Mouse (Mus musculus) lung, embryonic 15.5 days (tissue): ENCODE measurements around the gene Adamts7. TPM values are rescaled to one million over a fixed set of nuclear protein-coding genes. Genes with fewer than 3 reads are reported as not detected.

Experiments used
- ATAC-seq: fragments of 200-750 bp; cut with Nextera tagmentation; 2 replicates; pipeline ENCODE4 v1.8.0; 2017; ENCODE audit warnings: moderate number of reproducible peaks, borderline replicate concordance; ENCODE audit not compliant: low FRiP score, low TSS enrichment; ENCODE audit errors: extremely low read depth
- H3K27ac ChIP-seq: fragments of 300-500 bp; sonication (generic); 2 replicates; pipeline ENCODE4 v1.5.1; 2015; ENCODE audit warnings: moderate library complexity, mild to moderate bottlenecking, inconsistent platforms
- H3K27me3 ChIP-seq: fragments of 300-500 bp; sonication (generic); 2 replicates; pipeline ENCODE4 v1.6.1; 2015; ENCODE audit warnings: inconsistent platforms
- H3K36me3 ChIP-seq: fragments of 300-500 bp; sonication (generic); 2 replicates; pipeline ENCODE4 v1.6.1; 2015; ENCODE audit warnings: inconsistent platforms
- H3K4me1 ChIP-seq: fragments of 300-500 bp; sonication (generic); 2 replicates; pipeline ENCODE4 v1.6.1; 2015; ENCODE audit warnings: inconsistent platforms
- H3K4me2 ChIP-seq: fragments of 300-500 bp; sonication (generic); 2 replicates; pipeline ENCODE4 v1.6.1; 2015; ENCODE audit warnings: inconsistent platforms, mild to moderate bottlenecking, moderate library complexity
- H3K4me3 ChIP-seq: fragments of 300-500 bp; sonication (generic); 2 replicates; pipeline ENCODE4 v1.5.1; 2015; ENCODE audit warnings: mild to moderate bottlenecking, inconsistent platforms
- H3K9ac ChIP-seq: fragments of 300-500 bp; sonication (generic); 2 replicates; pipeline ENCODE4 v1.6.1; 2015; ENCODE audit warnings: inconsistent platforms
- H3K9me3 ChIP-seq: fragments of 300-500 bp; sonication (generic); 2 replicates; pipeline ENCODE4 v1.6.1; 2016; ENCODE audit warnings: inconsistent platforms
- WGBS: fragments of 180-500 bp; shearing (Covaris S2); methylation state at CpG from one replicate; pipeline ENCODE4 v1.1.7; 2015; 5-methylcytosine and 5-hydroxymethylcytosine counted together
- polyA plus RNA-seq: library from polyadenylated mRNA; unstranded; fragments of >200 nt; fragmentation: Nextera tagmentation; extraction: Ambion mirVana; gene quantifications from 2 replicates; pipeline ENCODE4 v1.2.1, GENCODE M21; 2015

The Adamts7 gene
- polyA plus RNA-seq, 1 experiment from 2014 or later: 20.9 TPM

- Histone ChIP-seq H3K9me3 (no peaks in the 10 kb centered on the region), H3K4me3 (no peak overlapping the region), H3K27ac (peak overlapping the region; percentile 79; the same call in 1 of the 2 replicates), H3K27me3 (no peaks in the 10 kb centered on the region), H3K4me1 (peaks cover 41% of the 10 kb centered on the region), H3K9ac (no peak overlapping the region), H3K36me3 (peaks cover 14% of the 10 kb centered on the region), H3K4me2 (no peak overlapping the region; the same call in 1 of the 2 replicates)
- WGBS: 26% methylated on average over 8 of the region's 8 CpGs
- ATAC-seq: peak; percentile 24
Measured at GRCm38 (mm10) chr9:90184116-90184515, 21.2 kb downstream of the Adamts7 start.

DNA sequence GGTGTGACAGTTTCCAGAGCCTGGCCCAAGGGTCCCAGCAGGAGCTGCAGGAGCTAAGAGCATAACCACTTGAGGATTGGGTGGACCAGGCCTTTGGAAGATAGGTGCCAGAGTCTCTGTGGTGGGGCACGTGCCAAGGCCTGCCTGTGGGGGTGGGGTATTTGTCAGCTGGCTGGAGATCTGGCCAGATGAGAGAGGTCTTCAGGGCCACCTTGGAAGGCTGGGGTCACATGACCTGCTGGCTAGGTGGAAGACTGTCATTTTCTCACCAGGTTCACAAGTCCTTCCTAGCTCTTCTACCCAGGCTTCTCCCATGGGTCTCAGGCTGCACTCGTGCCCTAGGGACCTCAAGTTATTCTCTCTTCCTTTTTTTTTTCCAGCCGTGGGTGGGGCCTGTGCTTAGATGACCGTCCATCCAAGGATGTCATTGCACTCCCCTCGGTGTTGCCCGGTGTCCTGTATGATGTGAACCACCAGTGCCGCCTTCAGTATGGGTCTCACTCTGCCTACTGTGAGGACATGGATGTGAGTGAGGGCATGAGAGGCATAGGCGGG, 22.6 kb downstream of the Adamts7 start:
- no peak overlapping the region for H3K4me3 ChIP-seq
- peaks cover 9% of the 10 kb centered on the region; the same call in 1 of the 2 replicates for H3K36me3 ChIP-seq
- no peak for ATAC-seq
- no peak overlapping the region for H3K27ac ChIP-seq
- H3K9ac ChIP-seq: no peak overlapping the region
- WGBS: 79% methylated on average over 8 of the region's 8 CpGs
- H3K4me1 ChIP-seq: peaks cover 41% of the 10 kb centered on the region
- H3K9me3 ChIP-seq: no peaks in the 10 kb centered on the region
- H3K27me3 ChIP-seq: no peaks in the 10 kb centered on the region
- H3K4me2 ChIP-seq: no peak overlapping the region

GRCm38 (mm10) chr9:90188893-90189292, 26.0 kb downstream of the Adamts7 start:
- Histone ChIP-seq H3K27ac (no peak overlapping the region), H3K9me3 (no peaks in the 10 kb centered on the region), H3K4me3 (no peak overlapping the region), H3K27me3 (no peaks in the 10 kb centered on the region), H3K4me1 (peaks cover 18% of the 10 kb centered on the region), H3K4me2 (no peak overlapping the region), H3K36me3 (peaks cover 9% of the 10 kb centered on the region; the same call in 1 of the 2 replicates), H3K9ac (no peak overlapping the region)
- no peak for ATAC-seq
- WGBS: 82% methylated on average over 4 of the region's 4 CpGs

DNA sequence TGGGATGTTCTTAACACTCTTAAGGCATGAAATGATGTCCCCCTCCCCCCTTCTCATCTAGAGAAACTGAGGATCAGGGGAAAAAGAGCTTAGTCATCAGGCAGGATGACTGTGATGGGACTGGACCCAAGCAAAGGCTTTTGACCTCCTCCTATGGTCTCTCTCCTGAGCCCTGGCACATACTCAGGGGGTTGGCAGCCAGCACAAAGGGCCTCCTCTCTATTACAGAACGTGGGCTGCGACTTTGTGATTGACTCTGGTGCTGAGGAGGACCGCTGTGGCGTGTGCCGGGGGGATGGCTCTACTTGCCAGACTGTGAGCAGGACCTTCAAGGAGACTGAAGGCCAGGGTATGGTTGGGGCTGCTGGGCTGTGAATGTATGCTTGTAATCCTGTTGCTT, 26.5 kb downstream of the Adamts7 start:
- Histone ChIP-seq H3K4me2 (no peak overlapping the region), H3K4me1 (peaks cover 13% of the 10 kb centered on the region), H3K27me3 (no peaks in the 10 kb centered on the region), H3K36me3 (peaks cover 9% of the 10 kb centered on the region; the same call in 1 of the 2 replicates), H3K27ac (no peak overlapping the region), H3K9ac (no peak overlapping the region), H3K4me3 (no peak overlapping the region), H3K9me3 (no peaks in the 10 kb centered on the region)
- 73% methylated on average over 5 of the region's 5 CpGs for WGBS
- ATAC-seq: no peak

DNA sequence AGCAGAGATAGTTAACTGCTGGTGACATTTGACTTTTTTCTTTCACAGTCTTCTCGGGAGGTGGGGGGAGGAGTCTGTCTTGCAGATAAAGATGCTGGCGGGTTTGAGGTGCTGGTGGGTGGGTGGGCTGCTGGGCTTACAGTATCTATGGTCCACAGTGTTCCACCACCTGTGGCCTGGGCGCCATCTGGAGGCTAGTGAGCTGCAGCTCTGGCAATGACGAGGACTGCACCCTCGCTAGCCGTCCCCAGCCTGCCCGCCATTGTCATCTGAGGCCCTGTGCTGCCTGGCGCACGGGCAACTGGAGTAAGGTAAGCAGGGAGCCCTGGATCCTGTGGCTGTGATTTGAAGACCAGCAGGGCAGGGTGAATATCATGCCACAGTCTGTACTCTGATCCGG, 32.1 kb downstream of the Adamts7 start:
- no peak overlapping the region for H3K9ac ChIP-seq
- no peak overlapping the region for H3K4me3 ChIP-seq
- WGBS: 61% methylated on average over 10 of the region's 10 CpGs
- H3K36me3 ChIP-seq: 0 out of 2 replicates have a peak, but pooled peaks cover under 1% of the 10 kb centered on the region
- no peaks in the 10 kb centered on the region for H3K27me3 ChIP-seq
- no peak overlapping the region for H3K27ac ChIP-seq
- no peak for ATAC-seq
- no peaks in the 10 kb centered on the region for H3K9me3 ChIP-seq
- H3K4me1 ChIP-seq: peaks cover 12% of the 10 kb centered on the region
- H3K4me2 ChIP-seq: no peak overlapping the region

GRCm38 (mm10) chr9:90196262-90196661, 33.4 kb downstream of the Adamts7 start:
- WGBS: 69% methylated on average over 7 of the region's 7 CpGs
- Histone ChIP-seq H3K27ac (no peak overlapping the region), H3K4me1 (peaks cover 12% of the 10 kb centered on the region), H3K9me3 (no peaks in the 10 kb centered on the region), H3K9ac (no peak overlapping the region), H3K4me3 (no peak overlapping the region), H3K4me2 (no peak overlapping the region), H3K27me3 (no peaks in the 10 kb centered on the region), H3K36me3 (peaks cover 5% of the 10 kb centered on the region; the same call in 1 of the 2 replicates)
- ATAC-seq: no peak

DNA sequence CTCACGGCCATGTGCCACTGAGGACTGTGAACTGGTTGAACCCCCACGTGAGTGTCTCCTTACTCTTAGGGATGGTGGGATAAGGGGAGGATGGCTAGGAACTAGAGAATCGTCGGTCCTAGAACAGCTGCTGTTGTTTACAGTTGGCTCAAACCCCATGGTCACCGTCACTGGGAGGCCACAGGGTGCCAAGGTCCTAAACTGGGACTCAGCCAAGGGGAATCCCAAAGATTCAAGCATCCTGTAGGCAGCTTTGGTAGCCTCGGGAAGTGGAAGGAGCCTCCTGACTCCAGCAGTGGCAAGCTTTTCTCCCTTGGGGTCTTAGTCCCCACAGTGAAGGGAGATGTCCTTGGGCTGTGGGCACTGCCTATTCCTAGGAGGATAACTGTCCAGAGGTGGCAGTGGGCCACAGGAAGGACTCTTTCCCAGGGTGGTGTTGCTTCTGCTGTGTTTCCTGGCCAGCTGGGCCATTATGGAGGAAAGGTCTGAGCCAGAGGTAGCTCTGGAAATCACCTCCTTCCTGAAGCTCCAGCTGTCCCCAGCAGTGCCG, 34.3 kb downstream of the Adamts7 start:
- H3K27me3 ChIP-seq: no peaks in the 10 kb centered on the region
- H3K9me3 ChIP-seq: no peaks in the 10 kb centered on the region
- H3K4me1 ChIP-seq: peaks cover 12% of the 10 kb centered on the region
- H3K9ac ChIP-seq: no peak overlapping the region
- peaks cover 9% of the 10 kb centered on the region; the same call in 1 of the 2 replicates for H3K36me3 ChIP-seq
- H3K4me2 ChIP-seq: no peak overlapping the region
- H3K4me3 ChIP-seq: no peak overlapping the region
- H3K27ac ChIP-seq: no peak overlapping the region
- WGBS: 47% methylated on average over 7 of the region's 7 CpGs
- ATAC-seq: no peak

GRCm38 (mm10) chr9:90197866-90198383, 35.1 kb downstream of the Adamts7 start:
- peaks cover 10% of the 10 kb centered on the region; the same call in 1 of the 2 replicates for H3K36me3 ChIP-seq
- peaks cover 12% of the 10 kb centered on the region for H3K4me1 ChIP-seq
- H3K4me2 ChIP-seq: no peak overlapping the region
- no peak overlapping the region for H3K4me3 ChIP-seq
- no peaks in the 10 kb centered on the region for H3K9me3 ChIP-seq
- no peak overlapping the region for H3K9ac ChIP-seq
- ATAC-seq: no peak
- WGBS: 81% methylated on average over 7 of the region's 7 CpGs
- no peaks in the 10 kb centered on the region for H3K27me3 ChIP-seq
- H3K27ac ChIP-seq: no peak overlapping the region

DNA sequence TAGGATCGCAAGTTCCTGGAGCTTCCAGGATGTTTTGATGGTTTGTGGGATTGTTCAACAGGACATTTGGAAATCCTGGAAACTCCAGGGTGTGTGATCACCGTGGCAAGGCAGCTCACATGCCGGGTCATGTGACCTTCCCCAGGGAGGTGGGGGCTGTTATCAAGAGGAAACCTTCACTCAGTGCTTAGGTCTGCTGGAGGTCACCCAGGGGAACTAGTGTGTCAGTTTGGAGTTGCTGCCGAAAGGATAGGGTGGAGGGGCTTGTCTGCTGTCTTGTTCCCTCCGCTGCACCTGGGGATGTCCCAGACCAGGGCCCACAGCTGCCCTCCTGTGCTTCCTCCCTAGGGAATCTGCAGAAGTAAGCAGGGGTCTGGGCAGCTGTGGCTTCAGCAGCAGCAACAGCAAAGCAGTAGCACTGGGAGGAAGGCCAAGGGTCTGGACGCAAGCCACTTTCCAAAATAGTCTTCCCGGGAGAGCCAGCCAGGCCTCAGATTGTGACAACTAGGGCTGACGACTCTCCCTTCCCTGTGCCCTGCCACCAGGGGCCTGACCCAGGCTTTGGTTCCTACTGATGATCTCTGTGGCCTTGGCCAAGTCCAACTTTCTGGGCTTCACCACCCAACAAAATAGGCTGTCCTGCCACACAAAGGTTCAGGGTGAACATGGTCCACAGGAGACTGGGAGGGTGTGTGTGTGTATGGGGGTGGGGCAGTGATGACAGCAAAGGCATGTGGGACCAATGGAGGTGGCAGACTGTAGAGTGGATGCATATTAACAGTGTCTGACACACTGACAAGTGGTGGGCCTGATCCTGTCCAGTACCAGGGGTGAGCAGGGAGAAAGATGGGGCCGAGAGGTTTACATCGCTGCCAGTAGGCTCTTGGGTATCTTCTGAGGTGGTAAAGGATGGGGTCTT, 35.9 kb downstream of the Adamts7 start:
- peak overlapping the region; percentile 48; the same call in 1 of the 2 replicates for H3K27ac ChIP-seq
- H3K9me3 ChIP-seq: no peaks in the 10 kb centered on the region
- WGBS: 53% methylated on average over 10 of the region's 10 CpGs
- H3K36me3 ChIP-seq: peaks cover 16% of the 10 kb centered on the region
- H3K4me3 ChIP-seq: no peak overlapping the region
- no peak overlapping the region for H3K4me2 ChIP-seq
- ATAC-seq: peak; percentile 41; the same call in 1 of the 2 replicates
- peaks cover 12% of the 10 kb centered on the region for H3K4me1 ChIP-seq
- H3K27me3 ChIP-seq: no peaks in the 10 kb centered on the region
- no peak overlapping the region for H3K9ac ChIP-seq

GRCm38 (mm10) chr9:90199611-90200010, 36.7 kb downstream of the Adamts7 start:
- no peak for ATAC-seq
- no peak overlapping the region for H3K4me2 ChIP-seq
- peaks cover 23% of the 10 kb centered on the region for H3K36me3 ChIP-seq
- H3K4me1 ChIP-seq: peaks cover 12% of the 10 kb centered on the region
- no peak overlapping the region for H3K9ac ChIP-seq
- no peak overlapping the region for H3K4me3 ChIP-seq
- no peaks in the 10 kb centered on the region for H3K9me3 ChIP-seq
- H3K27me3 ChIP-seq: no peaks in the 10 kb centered on the region
- WGBS: 89% methylated on average over 18 of the region's 18 CpGs
- no peak overlapping the region for H3K27ac ChIP-seq

- Histone ChIP-seq H3K9ac (no peak overlapping the region), H3K9me3 (no peaks in the 10 kb centered on the region), H3K27me3 (no peaks in the 10 kb centered on the region), H3K27ac (no peak overlapping the region), H3K36me3 (peaks cover 29% of the 10 kb centered on the region), H3K4me3 (no peak overlapping the region), H3K4me1 (peaks cover 12% of the 10 kb centered on the region), H3K4me2 (no peak overlapping the region)
- ATAC-seq: no peak
- 96% methylated on average over 4 of the region's 4 CpGs for WGBS
Measured at GRCm38 (mm10) chr9:90200501-90200900, 37.6 kb downstream of the Adamts7 start.
